Mouse (Mus musculus) lung, adult 2 months (tissue): ENCODE data around the gene Trp53bp1. TPM values are rescaled to one million over a fixed set of nuclear protein-coding genes. Genes with fewer than 3 reads are reported as not detected.

Experiments used
- DNase-seq: peaks from one replicate; pipeline ENCODE4 v3.0.0; 2022
- H3K4me1 ChIP-seq: fragments of 200-500 bp; 2 replicates; pipeline ENCODE4 v1.6.1; 2011; ENCODE audit warnings: low read length; ENCODE audit not compliant: control insufficient read depth, insufficient read depth
- H3K4me3 ChIP-seq: fragments of 200-500 bp; replicated peaks from 2 replicates; pipeline ENCODE3; 2011; ENCODE audit warnings: low read depth, mild to moderate bottlenecking, control low read depth, low read length; ENCODE audit errors: extremely low read depth
- CTCF ChIP-seq: fragments of 200-500 bp; IDR thresholded peaks from 2 replicates; pipeline ENCODE4 v1.5.1; 2011; ENCODE audit warnings: mild to moderate bottlenecking, low read length, control low read depth; ENCODE audit not compliant: insufficient read depth
- POLR2A ChIP-seq: fragments of 200-500 bp; IDR thresholded peaks from 2 replicates; pipeline ENCODE4 v1.6.1; 2011; ENCODE audit warnings: low read depth, mild to moderate bottlenecking, control low read depth, low read length, borderline replicate concordance; ENCODE audit errors: extremely low read depth
- WGBS: fragments of 180-500 bp; shearing (Covaris S2); methylation state at CpG from one replicate; pipeline ENCODE4 v1.1.7; 2018; 5-methylcytosine and 5-hydroxymethylcytosine counted together
- polyA plus RNA-seq: library from polyadenylated mRNA; depleted of rRNA; stranded (reverse); fragments of >200 nt; gene quantifications from 2 replicates; pipeline ENCODE4 v1.2.3, GENCODE M21; 2012

The Trp53bp1 gene
- polyA plus RNA-seq, 1 experiment, result 28.1 TPM

- TF ChIP-seq CTCF (no peak), POLR2A (0 out of 2 replicates have a peak, but pooled peaks have one; percentile 9)
- WGBS, result 10% methylated on average over 4 of the region's 4 CpGs
- Histone ChIP-seq H3K4me3 (no peak overlapping the region), H3K4me1 (peaks cover 10% of the 10 kb centered on the region)
- DNase-seq, result no peak
Measured at GRCm38 (mm10) chr2:121294182-121294581, 23.0 kb upstream of the Trp53bp1 start.

- Histone ChIP-seq H3K4me1 (peaks cover 11% of the 10 kb centered on the region), H3K4me3 (no peak overlapping the region)
- no peak for DNase-seq
- TF ChIP-seq POLR2A, result no peak
- no peak for TF ChIP-seq CTCF
- 76% methylated on average over 5 of the region's 5 CpGs for WGBS
Measured at GRCm38 (mm10) chr2:121292316-121293013, 21.3 kb upstream of the Trp53bp1 start.

DNA sequence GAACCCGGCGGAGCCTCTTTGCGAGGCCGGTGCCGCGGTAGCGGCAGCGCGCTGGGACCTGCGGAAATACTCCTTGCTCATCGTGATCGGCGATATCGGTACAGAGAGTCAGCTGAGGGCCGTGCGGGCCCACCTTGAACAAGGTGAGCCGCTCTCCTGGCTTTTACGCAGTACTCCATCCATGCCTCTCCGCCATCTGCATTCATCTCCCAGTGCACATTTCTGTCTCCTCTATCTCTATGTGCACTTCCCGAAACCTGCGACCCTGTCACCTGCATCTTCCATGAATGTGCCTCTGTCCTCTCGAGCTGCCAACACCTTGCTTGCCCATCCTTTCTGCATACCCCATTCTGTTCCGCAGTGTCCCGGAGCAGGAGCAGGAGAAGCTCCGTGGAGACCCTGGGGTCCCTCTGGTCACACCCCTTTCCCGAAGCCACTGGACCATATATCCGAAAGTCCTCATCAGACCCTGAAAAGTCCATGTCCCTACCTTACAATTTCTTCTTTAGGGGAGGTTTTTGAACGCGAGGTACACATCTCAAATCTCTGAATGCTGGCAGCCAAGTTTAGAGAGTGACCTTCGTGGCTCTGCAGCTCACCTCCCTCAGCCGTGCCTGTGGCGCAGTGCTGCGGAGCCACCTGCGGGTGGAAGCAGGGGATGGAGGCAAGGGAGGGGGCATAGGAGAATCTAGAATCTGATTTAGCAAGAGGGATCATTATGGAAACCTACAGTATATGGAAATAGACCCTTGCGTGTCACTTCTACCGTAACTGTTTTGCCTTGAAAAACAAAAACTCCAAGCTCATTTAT is 18.7 kb upstream of the Trp53bp1 start:
- Histone ChIP-seq H3K4me1 (peaks cover 11% of the 10 kb centered on the region), H3K4me3 (peak overlapping the region; percentile 87)
- no peak for DNase-seq
- TF ChIP-seq CTCF (no peak), POLR2A (no peak)
- WGBS, result 5% methylated on average over 36 of the region's 36 CpGs

DNA sequence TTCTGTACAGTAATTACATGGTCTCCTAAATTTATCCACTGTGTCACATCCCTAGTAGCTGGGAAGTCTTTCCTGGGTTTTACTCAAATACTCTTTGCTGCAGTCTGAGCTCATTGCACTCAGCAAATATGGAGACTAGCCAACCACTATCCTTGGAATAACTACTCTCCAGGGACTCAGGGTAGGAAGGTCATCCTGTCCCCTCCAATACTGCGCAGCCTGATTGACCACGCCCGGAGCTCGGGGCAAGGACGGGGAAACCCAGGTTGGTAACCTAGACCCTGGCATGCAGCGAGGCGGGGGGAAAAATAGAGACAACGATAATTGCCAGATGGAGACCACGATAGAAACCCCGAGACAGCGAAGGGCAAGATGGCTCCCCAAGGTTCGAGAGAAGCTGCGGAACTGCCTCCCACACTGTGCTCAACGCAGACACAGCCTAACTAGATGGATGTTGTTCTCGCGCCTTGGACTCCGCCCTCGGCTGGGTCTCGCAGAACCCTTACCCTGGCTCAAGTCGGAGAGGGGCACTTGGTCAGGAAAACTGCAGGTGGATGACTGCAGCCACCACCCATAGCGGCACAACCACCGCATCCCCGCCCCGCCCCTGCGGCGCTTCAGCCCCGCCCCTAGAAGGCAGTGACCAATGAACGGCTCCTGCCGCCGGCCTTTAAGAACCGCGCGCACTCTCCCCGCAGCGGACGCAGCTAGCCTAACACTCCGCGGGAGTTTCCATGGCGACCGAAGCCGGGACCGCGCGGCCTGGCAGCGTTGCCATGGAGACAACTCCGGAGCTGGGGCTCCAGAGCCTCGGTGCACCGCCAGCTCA is 17.9 kb upstream of the Trp53bp1 start, which contains the start of gene Map1a:
Gene Map1a, plus strand, starts transcription at position 700 of the 829 bp plus-strand sequence.
- peak; percentile 75 for DNase-seq
- 1% methylated on average over 48 of the region's 48 CpGs for WGBS
- Histone ChIP-seq H3K4me1 (peaks cover 8% of the 10 kb centered on the region), H3K4me3 (peak within 1 kb of the TSS; percentile 87)
- TF ChIP-seq CTCF, result no peak
- TF ChIP-seq POLR2A, result no peak

DNA sequence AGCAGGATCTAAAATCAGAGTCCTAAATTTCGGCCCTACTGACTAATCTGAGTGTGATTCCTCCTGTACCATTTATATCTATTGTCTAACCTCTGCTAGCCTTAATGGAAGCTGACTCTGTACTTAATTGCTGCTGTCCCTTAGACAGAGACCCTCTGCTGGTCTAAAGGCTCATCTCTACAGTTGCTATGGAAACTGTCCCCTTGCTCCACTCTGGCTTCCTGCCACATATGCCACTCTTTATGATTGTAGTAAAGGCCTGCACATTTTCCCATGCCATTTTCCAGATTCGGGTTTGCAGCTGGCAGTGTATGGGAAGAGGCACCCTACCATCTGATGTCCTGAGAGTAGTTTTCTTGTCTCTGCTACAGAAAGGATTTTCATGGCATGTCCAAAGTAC is 16.6 kb upstream of the Trp53bp1 start:
- TF ChIP-seq CTCF (no peak), POLR2A (no peak)
- Histone ChIP-seq H3K4me1 (peaks cover 6% of the 10 kb centered on the region), H3K4me3 (no peak overlapping the region)
- WGBS, result 78% methylated on average over 2 of the region's 2 CpGs
- no peak for DNase-seq

DNA sequence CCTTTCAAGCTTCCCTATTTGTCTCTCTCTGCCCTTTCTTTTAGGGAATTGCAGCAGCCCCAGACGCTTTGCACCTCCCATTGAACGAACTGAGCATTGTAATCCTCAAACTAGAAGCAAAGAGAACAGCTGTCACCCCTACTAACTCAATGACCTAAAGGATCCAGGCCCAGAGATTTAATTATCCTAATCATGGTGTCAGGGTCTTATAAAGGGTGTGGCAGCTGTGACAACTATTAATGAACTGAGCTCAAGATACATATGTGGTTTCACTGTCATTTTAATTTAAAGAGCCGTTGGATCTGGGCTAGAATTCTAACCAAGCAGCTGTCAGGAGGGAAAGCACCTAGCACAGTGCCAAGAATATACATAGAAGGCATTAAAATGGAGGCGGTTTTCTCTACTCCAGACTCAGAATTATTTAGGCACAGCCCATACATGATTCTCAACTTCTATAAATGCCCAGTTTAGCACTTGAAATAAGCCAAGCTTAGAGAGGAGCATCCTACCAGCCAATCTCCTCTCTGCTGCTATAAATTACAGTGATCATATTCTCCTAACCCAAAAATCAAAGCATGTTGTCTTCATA is 815 bp upstream of the Trp53bp1 start:
- no peak for TF ChIP-seq POLR2A
- TF ChIP-seq CTCF, result no peak
- DNase-seq, result no peak
- no peaks in the 10 kb centered on the region for H3K4me1 ChIP-seq
- H3K4me3 ChIP-seq, result no peak overlapping the region
- WGBS, result 32% methylated on average over 4 of the region's 4 CpGs

- TF ChIP-seq POLR2A, result no peak
- no peak for TF ChIP-seq CTCF
- 3% methylated on average over 35 of the region's 35 CpGs for WGBS
- H3K4me3 ChIP-seq, result peak overlapping the region; percentile 75
- no peak for DNase-seq
- no peaks in the 10 kb centered on the region for H3K4me1 ChIP-seq
Measured at GRCm38 (mm10) chr2:121270521-121271235, 529 bp downstream of the Trp53bp1 start.

DNA sequence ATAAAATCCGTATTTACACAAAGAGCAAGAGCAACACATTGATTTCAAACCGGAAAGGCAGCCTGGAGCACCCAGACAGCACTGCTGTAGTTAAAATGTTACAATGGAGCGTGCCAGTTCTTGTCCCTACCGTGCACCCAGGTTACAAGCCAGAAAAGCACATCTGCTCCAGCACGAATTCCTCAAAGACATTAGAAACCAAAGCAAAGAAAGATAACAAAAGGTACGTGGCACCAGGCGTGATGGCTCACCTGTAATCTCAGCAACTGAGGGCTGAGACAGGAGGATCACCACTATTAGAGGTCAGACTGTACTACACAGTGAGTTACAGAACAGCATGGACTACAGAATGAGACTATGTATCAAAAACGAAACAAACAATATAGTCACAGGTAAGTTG is 2.8 kb downstream of the Trp53bp1 start:
- no peak overlapping the region for H3K4me3 ChIP-seq
- no peak for DNase-seq
- 77% methylated on average over 8 of the region's 8 CpGs for WGBS
- TF ChIP-seq CTCF (no peak), POLR2A (no peak)
- no peaks in the 10 kb centered on the region for H3K4me1 ChIP-seq

GRCm38 (mm10) chr2:121249758-121250157 is 21.4 kb downstream of the Trp53bp1 start:
- no peaks in the 10 kb centered on the region for H3K4me1 ChIP-seq
- 86% methylated on average over 2 of the region's 2 CpGs for WGBS
- TF ChIP-seq CTCF (no peak), POLR2A (no peak)
- H3K4me3 ChIP-seq, result no peak overlapping the region
- DNase-seq, result no peak
